Comparison of ENCODE assay signal across 26 mouse cellular contexts in genomic region chr2:130602195-130602594, GRCm38 (mm10). TPM values are rescaled to one million over a fixed set of nuclear protein-coding genes. Genes with fewer than 3 reads are reported as not detected.
DNase-seq lines count a peak whose midpoint lies in the region; ATAC-seq and TF ChIP-seq lines count a peak whose summit lies in the region.
"Had no signal": no experiment of that assay in that cellular context is flagged by ENCODE, and none has a peak within 500 bp of the region (broad histone marks: within the 10 kb centered on the region; RNA-seq: fewer than 3 reads in every experiment).

No protein-coding gene starts in this region.

- peak overlapping the region; percentile 5; the same call in 1 of the 2 replicates for H3K27ac ChIP-seq in lung, embryonic 16.5 days (ENCODE audit: low read length)
- H3K27ac ChIP-seq in lung, postnatal 0 days (ENCODE audit: low read length): no peak overlapping the region
- no peak overlapping the region for H3K27ac ChIP-seq in hindbrain, embryonic 14.5 days
- H3K27ac ChIP-seq in forebrain, embryonic 12.5 days: no peak overlapping the region
- H3K27ac ChIP-seq: embryonic facial prominence, embryonic 12.5 days; embryonic facial prominence, embryonic 15.5 days; forebrain, embryonic 15.5 days; heart, adult 2 months; heart, embryonic 10.5 days; heart, embryonic 13.5 days; hindbrain, embryonic 12.5 days had no signal

- H3K36me3 ChIP-seq in lung, embryonic 16.5 days (ENCODE audit: control insufficient read depth, insufficient read depth, low read length): peaks cover 19% of the 10 kb centered on the region
- H3K36me3 ChIP-seq in lung, postnatal 0 days (ENCODE audit: insufficient read depth, low read length): peaks cover 5% of the 10 kb centered on the region; the same call in 1 of the 2 replicates
- H3K36me3 ChIP-seq in hindbrain, embryonic 14.5 days (replicated peaks; ENCODE audit: control insufficient read depth, insufficient read depth): peaks cover 67% of the 10 kb centered on the region
- H3K36me3 ChIP-seq in forebrain, embryonic 12.5 days (replicated peaks): peaks cover 54% of the 10 kb centered on the region

- H3K4me1 ChIP-seq in lung, embryonic 16.5 days (replicated peaks; ENCODE audit: control insufficient read depth, insufficient read depth, low read length): no peaks in the 10 kb centered on the region
- H3K4me1 ChIP-seq in lung, postnatal 0 days (ENCODE audit: insufficient read depth, low read depth, low read length): no peaks in the 10 kb centered on the region
- no peaks in the 10 kb centered on the region for H3K4me1 ChIP-seq in hindbrain, embryonic 14.5 days (replicated peaks; ENCODE audit: control insufficient read depth, insufficient read depth, low read length)
- no peaks in the 10 kb centered on the region for H3K4me1 ChIP-seq in forebrain, embryonic 12.5 days
- H3K4me1 ChIP-seq: embryonic facial prominence, embryonic 12.5 days; embryonic facial prominence, embryonic 15.5 days; forebrain, embryonic 15.5 days; heart, embryonic 10.5 days; heart, embryonic 13.5 days; hindbrain, embryonic 12.5 days had no signal

- H3K4me2 ChIP-seq in lung, embryonic 16.5 days (ENCODE audit: low read depth, low read length): no peak overlapping the region
- H3K4me2 ChIP-seq in lung, postnatal 0 days (replicated peaks; ENCODE audit: low read depth, low read length): no peak overlapping the region
- H3K4me2 ChIP-seq in hindbrain, embryonic 14.5 days (replicated peaks): no peak overlapping the region
- H3K4me2 ChIP-seq in forebrain, embryonic 12.5 days: no peak overlapping the region
- H3K4me2 ChIP-seq: embryonic facial prominence, embryonic 12.5 days; embryonic facial prominence, embryonic 15.5 days; forebrain, embryonic 15.5 days; heart, embryonic 13.5 days; hindbrain, embryonic 12.5 days had no signal

- H3K27me3 ChIP-seq in lung, embryonic 16.5 days (ENCODE audit: control insufficient read depth, insufficient read depth, low read depth, low read length): no peaks in the 10 kb centered on the region
- H3K27me3 ChIP-seq in lung, postnatal 0 days (replicated peaks; ENCODE audit: insufficient read depth, low read length): no peaks in the 10 kb centered on the region
- no peaks in the 10 kb centered on the region for H3K27me3 ChIP-seq in hindbrain, embryonic 14.5 days (ENCODE audit: control insufficient read depth, insufficient read depth, low read length)
- no peaks in the 10 kb centered on the region for H3K27me3 ChIP-seq in forebrain, embryonic 12.5 days
- H3K27me3 ChIP-seq: embryonic facial prominence, embryonic 12.5 days; embryonic facial prominence, embryonic 15.5 days; forebrain, embryonic 15.5 days; heart, embryonic 13.5 days; hindbrain, embryonic 12.5 days had no signal

- DNase-seq in lung, postnatal 0 days (ENCODE audit: low spot score): peak; percentile 78
- peak; percentile 25 for DNase-seq in lung, postnatal 25 days (ENCODE audit: low spot score)
- no peak for DNase-seq in hindbrain, embryonic 14.5 days (ENCODE audit: low spot score)
- DNase-seq in left cerebral cortex, adult 11 months (ENCODE audit: low spot score): no peak
- DNase-seq: adrenal gland, adult 2 months; adrenal gland, postnatal 14 days; cerebellum, adult 11 months; cerebellum, adult 2 months; cerebellum, adult 9-11 months; cerebellum, postnatal 25 days; gastrocnemius, postnatal 36 days; heart, adult 2 months; heart, postnatal 14 days had no signal

- no peak overlapping the region for H3K9ac ChIP-seq in lung, embryonic 16.5 days (ENCODE audit: low read length)
- no peak overlapping the region for H3K9ac ChIP-seq in lung, postnatal 0 days (replicated peaks; ENCODE audit: low read depth)
- H3K9ac ChIP-seq in hindbrain, embryonic 14.5 days: no peak overlapping the region
- no peak overlapping the region for H3K9ac ChIP-seq in forebrain, embryonic 12.5 days
- H3K9ac ChIP-seq: embryonic facial prominence, embryonic 12.5 days; embryonic facial prominence, embryonic 15.5 days; forebrain, embryonic 15.5 days; heart, embryonic 13.5 days; hindbrain, embryonic 12.5 days had no signal

- H3K9me3 ChIP-seq in lung, embryonic 16.5 days (ENCODE audit: control insufficient read depth, low read length): no peaks in the 10 kb centered on the region
- no peaks in the 10 kb centered on the region for H3K9me3 ChIP-seq in lung, postnatal 0 days (ENCODE audit: low read length)
- no peaks in the 10 kb centered on the region for H3K9me3 ChIP-seq in hindbrain, embryonic 14.5 days (ENCODE audit: control insufficient read depth, low read length)
- H3K9me3 ChIP-seq in forebrain, embryonic 12.5 days: no peaks in the 10 kb centered on the region
- H3K9me3 ChIP-seq: embryonic facial prominence, embryonic 12.5 days; embryonic facial prominence, embryonic 15.5 days; forebrain, embryonic 15.5 days; heart, embryonic 10.5 days; heart, embryonic 13.5 days; hindbrain, embryonic 12.5 days had no signal

- peak; percentile 91 for ATAC-seq in lung, embryonic 16.5 days (ENCODE audit: low read depth)
- ATAC-seq in lung, postnatal 0 days: peak; percentile 77
- ATAC-seq in hindbrain, embryonic 14.5 days (ENCODE audit: low FRiP score): no peak
- no peak for ATAC-seq in forebrain, embryonic 12.5 days (ENCODE audit: low FRiP score)
- ATAC-seq: CD4-positive, CD25-positive, alpha-beta regulatory T cell, adult 4 months; forebrain, embryonic 15.5 days; hindbrain, embryonic 16.5 days had no signal

- TF ChIP-seq CTCF in lung, postnatal 0 days (IDR thresholded peaks at IDR 0.05): 0 out of 2 replicates have a peak, but pooled peaks have one; percentile 12

- H3K4me3 ChIP-seq in lung, embryonic 16.5 days (ENCODE audit: low read length): no peak overlapping the region
- H3K4me3 ChIP-seq in lung, postnatal 0 days (ENCODE audit: low read depth, low read length): no peak overlapping the region
- no peak overlapping the region for H3K4me3 ChIP-seq in hindbrain, embryonic 14.5 days (replicated peaks; ENCODE audit: low read length)
- no peak overlapping the region for H3K4me3 ChIP-seq in forebrain, embryonic 12.5 days (replicated peaks)
- H3K4me3 ChIP-seq: embryonic facial prominence, embryonic 12.5 days; embryonic facial prominence, embryonic 15.5 days; forebrain, embryonic 15.5 days; heart, adult 2 months; heart, embryonic 10.5 days; heart, embryonic 13.5 days; hindbrain, embryonic 12.5 days had no signal

- no peak for TF ChIP-seq EP300 in lung, postnatal 0 days (IDR thresholded peaks at IDR 0.05)

- WGBS in lung, embryonic 16.5 days: 60% methylated on average over 4 of the region's 4 CpGs
- 61% methylated on average over 4 of the region's 4 CpGs for WGBS in lung, postnatal 0 days
- WGBS in hindbrain, embryonic 14.5 days: 87% methylated on average over 4 of the region's 4 CpGs
- 86% methylated on average over 4 of the region's 4 CpGs for WGBS in forebrain, embryonic 12.5 days

RNA-seq across cellular contexts. Expression of gene Avp, which starts 19.8 kb away (rescaled TPM):
- polyA plus RNA-seq in lung, embryonic 16.5 days (2015; fragmentation: Nextera tagmentation; extraction: Ambion mirVana): not detected in 2 replicates
- polyA plus RNA-seq in lung, postnatal 0 days (2015; fragmentation: Nextera tagmentation; extraction: Ambion mirVana): not detected in 2 replicates
- not detected in 2 replicates for polyA plus RNA-seq in hindbrain, embryonic 14.5 days (2014; fragmentation: Nextera tagmentation; extraction: Ambion mirVana)
- polyA plus RNA-seq in forebrain, embryonic 12.5 days (2016; fragmentation: Nextera tagmentation; extraction: Ambion mirVana): not detected in 2 replicates
- polyA plus RNA-seq: adrenal gland, adult 2 months; C2C12; CD4-positive, CD25-positive, alpha-beta regulatory T cell, adult 4 months; cerebellum, adult 2 months; embryonic facial prominence, embryonic 12.5 days; embryonic facial prominence, embryonic 15.5 days; forebrain, embryonic 11.5 days; heart, adult 2 months; heart, embryonic 13.5 days; heart, embryonic 16.5 days; hindbrain, embryonic 12.5 days; hindbrain, embryonic 16.5 days had no signal

RNA-seq across cellular contexts. Expression of gene Oxt, which starts 26.2 kb away (rescaled TPM):
- not detected in 2 replicates for polyA plus RNA-seq in lung, embryonic 16.5 days (2015; fragmentation: Nextera tagmentation; extraction: Ambion mirVana)
- not detected in 2 replicates for polyA plus RNA-seq in lung, postnatal 0 days (2015; fragmentation: Nextera tagmentation; extraction: Ambion mirVana)
- polyA plus RNA-seq in hindbrain, embryonic 14.5 days (2014; fragmentation: Nextera tagmentation; extraction: Ambion mirVana): 0.87 TPM in 1 of 2 replicates, not detected in the other
- not detected in 2 replicates for polyA plus RNA-seq in forebrain, embryonic 12.5 days (2016; fragmentation: Nextera tagmentation; extraction: Ambion mirVana)
- polyA plus RNA-seq: adrenal gland, adult 2 months; C2C12; CD4-positive, CD25-positive, alpha-beta regulatory T cell, adult 4 months; embryonic facial prominence, embryonic 12.5 days; embryonic facial prominence, embryonic 15.5 days; forebrain, embryonic 11.5 days; heart, adult 2 months; heart, embryonic 10.5 days; heart, embryonic 13.5 days; heart, embryonic 16.5 days; hindbrain, embryonic 12.5 days had no signal

RNA-seq across cellular contexts. Expression of gene Fastkd5, which starts 27.6 kb away (rescaled TPM):
- 15.4 and 16.6 TPM in 2 replicates for polyA plus RNA-seq in lung, embryonic 16.5 days (2015; fragmentation: Nextera tagmentation; extraction: Ambion mirVana)
- 4.8 and 5.9 TPM in 2 replicates for polyA plus RNA-seq in lung, postnatal 0 days (2015; fragmentation: Nextera tagmentation; extraction: Ambion mirVana)
- polyA plus RNA-seq in hindbrain, embryonic 14.5 days (2014; fragmentation: Nextera tagmentation; extraction: Ambion mirVana): 11.5 and 12.8 TPM in 2 replicates
- polyA plus RNA-seq in forebrain, embryonic 12.5 days (2016; fragmentation: Nextera tagmentation; extraction: Ambion mirVana): 16.8 and 19.3 TPM in 2 replicates

RNA-seq across cellular contexts. Expression of gene Ubox5, which starts 27.6 kb away (rescaled TPM):
- 9.0 and 10.8 TPM in 2 replicates for polyA plus RNA-seq in lung, embryonic 16.5 days (2015; fragmentation: Nextera tagmentation; extraction: Ambion mirVana)
- polyA plus RNA-seq in lung, postnatal 0 days (2015; fragmentation: Nextera tagmentation; extraction: Ambion mirVana): 4.4 TPM in 2 replicates
- polyA plus RNA-seq in hindbrain, embryonic 14.5 days (2014; fragmentation: Nextera tagmentation; extraction: Ambion mirVana): 9.7 and 12.6 TPM in 2 replicates
- 13.1 and 16.9 TPM in 2 replicates for polyA plus RNA-seq in forebrain, embryonic 12.5 days (2016; fragmentation: Nextera tagmentation; extraction: Ambion mirVana)

RNA-seq across cellular contexts. Expression of gene Mrps26, which starts 38.7 kb away (rescaled TPM):
- polyA plus RNA-seq in lung, embryonic 16.5 days (2015; fragmentation: Nextera tagmentation; extraction: Ambion mirVana): 71.8 and 78.7 TPM in 2 replicates
- polyA plus RNA-seq in lung, postnatal 0 days (2015; fragmentation: Nextera tagmentation; extraction: Ambion mirVana): 61.0 and 64.0 TPM in 2 replicates
- polyA plus RNA-seq in hindbrain, embryonic 14.5 days (2014; fragmentation: Nextera tagmentation; extraction: Ambion mirVana): 96.8 and 107 TPM in 2 replicates
- polyA plus RNA-seq in forebrain, embryonic 12.5 days (2016; fragmentation: Nextera tagmentation; extraction: Ambion mirVana): 67.0 and 70.9 TPM in 2 replicates

Comparison
In these comparisons a context has a peak if more than half of its experiments do, and no peak if none do; other contexts are left out.
1. ATAC-seq: peak in lung, embryonic 16.5 days (single experiment) and lung, postnatal 0 days (single experiment); none in hindbrain, embryonic 14.5 days (single experiment) and forebrain, embryonic 12.5 days (single experiment).
2. DNase-seq: peak in lung, postnatal 0 days (single experiment) and lung, postnatal 25 days (single experiment); none in hindbrain, embryonic 14.5 days (single experiment) and left cerebral cortex, adult 11 months (single experiment).